Mouse (Mus musculus) MEL (cell line): Measurements from ENCODE around the gene Tbc1d1. TPM values are rescaled to one million over a fixed set of nuclear protein-coding genes. Genes with fewer than 3 reads are reported as not detected.

Experiments used
- DNase-seq: peaks from one replicate; pipeline ENCODE4 v3.0.0; 2011; ENCODE audit warnings: low read depth, low spot score
- H3K27ac ChIP-seq: 2 replicates; pipeline ENCODE4 v1.5.1; 2012; ENCODE audit warnings: low read depth, mild to moderate bottlenecking, control low read depth, low read length, moderate library complexity; ENCODE audit not compliant: control insufficient read depth
- H3K27me3 ChIP-seq, 2 experiments: fragments of 150-350 bp in 1 of 2; sonication (generic) in 1 of 2; 2 replicates each; pipeline ENCODE4 v1.6.1; 2012; ENCODE audit warnings: low read length in 2 of 2, mild to moderate bottlenecking in 2 of 2, improper control_type of control experiment in 1 of 2, moderate library complexity in 1 of 2; ENCODE audit not compliant: insufficient read depth in 2 of 2, control insufficient read depth in 1 of 2
- H3K36me3 ChIP-seq, 2 experiments: 2 replicates each; pipeline ENCODE4 v1.6.1; 2012 to 2014; ENCODE audit warnings: low read length in 2 of 2, improper control_type of control experiment in 1 of 2, inconsistent platforms in 1 of 2, mild to moderate bottlenecking in 1 of 2; ENCODE audit not compliant: insufficient read depth in 2 of 2, control insufficient read depth in 1 of 2
- H3K4me1 ChIP-seq, 2 experiments: fragments of 150-350 bp in 1 of 2; sonication (generic) in 1 of 2; 2 replicates each; pipeline ENCODE4 v1.6.1; 2012; ENCODE audit warnings: low read length in 2 of 2, improper control_type of control experiment in 1 of 2, mild to moderate bottlenecking in 1 of 2; ENCODE audit not compliant: insufficient read depth in 2 of 2, control insufficient read depth in 1 of 2
- H3K4me3 ChIP-seq, 2 experiments: fragments of 150-350 bp in 1 of 2; sonication (generic) in 1 of 2; 2 replicates each; pipeline ENCODE4 v1.5.1; 2012; ENCODE audit warnings: low read depth in 2 of 2, low read length in 2 of 2, mild to moderate bottlenecking in 2 of 2, moderate library complexity in 2 of 2, control low read depth in 1 of 2, improper control_type of control experiment in 1 of 2; ENCODE audit not compliant: control insufficient read depth in 1 of 2, insufficient read depth in 1 of 2
- H3K79me2 ChIP-seq: 2 replicates; pipeline ENCODE4 v1.6.1; 2012; ENCODE audit warnings: mild to moderate bottlenecking, low read length, moderate library complexity; ENCODE audit not compliant: control insufficient read depth, poor library complexity, insufficient read depth
- H3K9ac ChIP-seq: 2 replicates; pipeline ENCODE4 v1.6.1; 2012; ENCODE audit warnings: low read depth, mild to moderate bottlenecking, control low read depth, low read length, moderate library complexity; ENCODE audit not compliant: control insufficient read depth, poor library complexity, severe bottlenecking
- H3K9me3 ChIP-seq: fragments of 150-350 bp; sonication (generic); replicated peaks from 2 replicates; pipeline ENCODE4 v1.6.1; 2012; ENCODE audit warnings: mild to moderate bottlenecking, low read length, improper control_type of control experiment, moderate library complexity; ENCODE audit not compliant: insufficient read depth
- CHD1 ChIP-seq: IDR thresholded peaks from 2 replicates; pipeline ENCODE4 v1.6.1; 2012; ENCODE audit warnings: low read depth, mild to moderate bottlenecking, inconsistent platforms, low read length, improper control_type of control experiment
- E2F4 ChIP-seq: IDR thresholded peaks from 2 replicates; pipeline ENCODE4 v1.6.1; 2011; ENCODE audit warnings: low read depth, low read length, improper control_type of control experiment, borderline replicate concordance
- ELF1 ChIP-seq: IDR thresholded peaks from 2 replicates; pipeline ENCODE4 v1.6.1; 2014; ENCODE audit warnings: low read depth, mild to moderate bottlenecking, inconsistent platforms, low read length, improper control_type of control experiment, moderate library complexity
- EP300 ChIP-seq, 2 experiments: IDR thresholded peaks; 2 replicates each; pipeline ENCODE4 v1.6.1; 2011; ENCODE audit warnings: improper control_type of control experiment in 2 of 2, low read length in 2 of 2, low read depth in 1 of 2, mild to moderate bottlenecking in 1 of 2
- GABPA ChIP-seq: IDR thresholded peaks from 2 replicates; pipeline ENCODE4 v1.6.1; 2012; ENCODE audit warnings: low read depth, mild to moderate bottlenecking, inconsistent platforms, low read length, improper control_type of control experiment, moderate library complexity
- HCFC1 ChIP-seq: IDR thresholded peaks from 2 replicates; pipeline ENCODE4 v1.6.1; 2012; ENCODE audit warnings: low read depth, mild to moderate bottlenecking, inconsistent platforms, low read length, improper control_type of control experiment, moderate library complexity
- JUND ChIP-seq: IDR thresholded peaks from 2 replicates; pipeline ENCODE4 v1.6.1; 2011; ENCODE audit warnings: low read depth, mild to moderate bottlenecking, improper control_type of control experiment, low read length
- MAFK ChIP-seq: IDR thresholded peaks from 2 replicates; pipeline ENCODE4 v1.6.1; 2011; ENCODE audit warnings: low read depth, mild to moderate bottlenecking, low read length, improper control_type of control experiment, borderline replicate concordance
- MAZ ChIP-seq: IDR thresholded peaks from 2 replicates; pipeline ENCODE4 v1.6.1; 2012; ENCODE audit warnings: low read depth, mild to moderate bottlenecking, inconsistent platforms, low read length, improper control_type of control experiment
- MYB ChIP-seq: IDR thresholded peaks from 2 replicates; pipeline ENCODE4 v1.6.1; 2011; ENCODE audit warnings: mild to moderate bottlenecking, low read depth, low read length, improper control_type of control experiment
- MYC ChIP-seq: IDR thresholded peaks from 2 replicates; pipeline ENCODE4 v1.6.1; 2011; ENCODE audit warnings: low read depth, mild to moderate bottlenecking, low read length, improper control_type of control experiment, moderate library complexity
- POLR2A ChIP-seq, 2 experiments: IDR thresholded peaks; 2 replicates each; pipeline ENCODE4 v1.6.1; 2011 to 2012; ENCODE audit warnings: low read length in 2 of 2, mild to moderate bottlenecking in 2 of 2, control low read depth in 1 of 2, improper control_type of control experiment in 1 of 2, low read depth in 1 of 2, moderate library complexity in 1 of 2; ENCODE audit not compliant: control insufficient read depth in 1 of 2, insufficient read depth in 1 of 2, poor library complexity in 1 of 2
- POLR2AphosphoS2 ChIP-seq: IDR thresholded peaks from 2 replicates; pipeline ENCODE4 v1.6.1; 2011; ENCODE audit warnings: low read length, improper control_type of control experiment
- POLR2AphosphoS5 ChIP-seq: IDR thresholded peaks from 2 replicates; pipeline ENCODE4 v1.6.1; 2012; ENCODE audit warnings: low read depth, borderline replicate concordance, mild to moderate bottlenecking, inconsistent platforms, low read length, moderate library complexity, mixed read lengths
- RAD21 ChIP-seq: IDR thresholded peaks from 2 replicates; pipeline ENCODE4 v1.6.1; 2011; ENCODE audit warnings: mild to moderate bottlenecking, low read depth, low read length, improper control_type of control experiment
- RCOR1 ChIP-seq: IDR thresholded peaks from 2 replicates; pipeline ENCODE4 v1.6.1; 2012; ENCODE audit warnings: low read depth, mild to moderate bottlenecking, inconsistent platforms, low read length, improper control_type of control experiment
- TAL1 ChIP-seq: IDR thresholded peaks from 2 replicates; pipeline ENCODE4 v1.6.1; 2012; ENCODE audit warnings: mild to moderate bottlenecking, inconsistent platforms, low read length, moderate library complexity, mixed read lengths
- TCF12 ChIP-seq: IDR thresholded peaks from 2 replicates; pipeline ENCODE4 v1.6.1; 2014; ENCODE audit warnings: low read depth, mild to moderate bottlenecking, inconsistent platforms, low read length, improper control_type of control experiment, moderate library complexity
- UBTF ChIP-seq: IDR thresholded peaks from 2 replicates; pipeline ENCODE4 v1.6.1; 2012; ENCODE audit warnings: low read depth, mild to moderate bottlenecking, inconsistent platforms, low read length, improper control_type of control experiment, moderate library complexity, borderline replicate concordance; ENCODE audit not compliant: insufficient read depth
- ZC3H11A ChIP-seq: IDR thresholded peaks from 2 replicates; pipeline ENCODE4 v1.6.1; 2012; ENCODE audit warnings: low read depth, mild to moderate bottlenecking, inconsistent platforms, low read length, improper control_type of control experiment
- ZNF384 ChIP-seq: IDR thresholded peaks from 2 replicates; pipeline ENCODE4 v1.6.1; 2012; ENCODE audit warnings: low read depth, mild to moderate bottlenecking, inconsistent platforms, low read length, improper control_type of control experiment
- polyA plus RNA-seq, 2 experiments: library from polyadenylated mRNA; stranded (reverse) in 1 of 2; unstranded in 1 of 2; fragments of >175 nt in 1 of 2; fragments of >200 nt in 1 of 2; gene quantifications; 2 replicates each; pipeline versions ENCODE4 v1.2.1 to v1.2.4; 2012; ENCODE audit warnings: low replicate concordance in 2 of 2, low read depth in 1 of 2; ENCODE audit not compliant: insufficient read length in 2 of 2, insufficient read depth in 1 of 2, missing spikeins in 1 of 2
- total RNA-seq: library from RNA; depleted of rRNA; stranded (reverse); fragments of 300-350 nt; gene quantifications from 2 replicates; pipeline ENCODE4 v1.2.3, GENCODE M21; 2012

Gene Tbc1d1
- total and polyA plus RNA-seq, 3 experiments: 22.5 to 24.4 TPM; not detected in 1

DNA sequence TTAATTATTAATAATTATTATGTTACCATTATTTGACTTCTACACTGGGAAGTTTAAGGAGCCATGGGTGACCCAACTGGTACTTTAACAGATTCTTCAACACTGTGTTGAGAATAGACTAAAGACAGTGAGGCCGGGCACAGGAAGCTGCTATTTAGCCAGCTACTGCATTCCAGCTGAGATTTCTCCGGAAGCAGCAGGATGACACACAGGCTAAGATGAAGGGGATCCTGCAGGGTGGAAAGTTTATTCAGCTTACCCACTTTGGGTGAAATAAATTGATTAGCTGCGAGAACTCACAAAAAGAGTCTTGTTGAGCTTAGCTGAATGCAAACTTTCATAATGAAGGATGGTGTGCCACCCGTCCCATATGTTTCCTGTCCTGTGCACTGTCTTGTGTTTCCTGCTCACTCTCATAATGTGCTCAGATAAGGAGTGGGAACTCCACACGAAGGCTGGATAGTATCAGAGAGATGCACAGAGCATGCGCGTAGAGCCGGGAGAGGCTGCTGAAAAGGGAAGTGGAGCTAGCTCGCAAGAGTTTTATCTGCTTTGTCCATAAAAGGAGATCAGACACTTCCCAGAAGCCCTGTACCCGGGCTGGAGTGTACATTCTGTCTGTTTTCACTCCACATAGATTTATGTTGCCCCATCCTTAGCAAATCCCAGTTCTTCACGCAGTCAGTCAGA is at the start of gene Tbc1d1 (continued):
- TF ChIP-seq MAFK (no peak), MYC (peak; percentile 84), ELF1 (peak; percentile 68; the same call in 1 of the 2 replicates), ZC3H11A (no peak)

DNA sequence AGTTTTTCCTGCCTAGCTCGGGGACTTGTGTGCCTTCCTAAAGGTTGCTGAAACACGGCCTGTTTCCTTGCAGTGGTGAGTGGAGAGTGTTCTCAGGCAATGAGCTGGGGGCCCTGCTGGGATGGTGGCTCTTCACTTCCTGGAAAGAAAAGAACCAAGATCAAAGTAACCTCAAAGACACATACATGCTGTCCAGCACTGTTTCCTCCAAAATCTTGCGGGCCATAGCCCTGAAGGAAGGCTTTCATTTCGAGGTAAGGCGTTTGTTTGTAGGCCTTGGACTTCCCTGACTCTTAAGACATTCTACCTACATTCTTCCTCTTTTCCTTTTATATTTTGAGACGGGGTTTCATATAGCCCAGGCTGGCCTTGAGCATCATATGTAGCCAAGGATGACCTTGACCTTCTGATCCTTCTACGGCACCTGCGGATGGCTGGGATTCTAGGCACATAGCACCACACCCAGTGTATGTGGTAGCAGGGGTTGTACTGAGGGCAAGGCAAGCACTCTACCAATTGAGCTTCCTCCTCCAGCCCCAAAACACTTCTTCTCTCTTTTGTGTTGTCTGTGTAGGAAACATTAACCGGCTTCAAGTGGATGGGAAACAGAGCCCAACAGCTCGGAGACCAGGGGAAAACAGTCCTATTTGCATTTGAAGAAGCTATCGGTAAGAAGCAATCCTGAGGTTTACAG is 48.4 kb upstream of the Tbc1d1 start:
- H3K27me3 ChIP-seq: no peaks in the 10 kb centered on the region
- no peak overlapping the region for H3K27ac ChIP-seq
- no peak overlapping the region for H3K4me3 ChIP-seq
- no peak overlapping the region for H3K9ac ChIP-seq
- no peak for TF ChIP-seq POLR2A (IDR thresholded peaks at IDR 0.05; ENCODE audit: control insufficient read depth in 1 of 2, insufficient read depth in 1 of 2, low read depth in 1 of 2, low read length in 2 of 2, poor library complexity in 1 of 2)
- no peak for TF ChIP-seq TCF12
- no peak for TF ChIP-seq MAFK
- TF ChIP-seq JUND: no peak
- TF ChIP-seq UBTF: no peak
- TF ChIP-seq POLR2AphosphoS5: no peak
- no peak for TF ChIP-seq TAL1
- no peak for TF ChIP-seq CHD1
- no peak for TF ChIP-seq GABPA
- TF ChIP-seq ZC3H11A: no peak
- no peak for TF ChIP-seq MYB
- no peak for TF ChIP-seq RCOR1
- TF ChIP-seq EP300 (IDR thresholded peaks at IDR 0.05; ENCODE audit: low read depth in 1 of 2, low read length in 2 of 2): no peak
- no peak for TF ChIP-seq MAZ
- TF ChIP-seq POLR2AphosphoS2: no peak
- TF ChIP-seq E2F4: no peak
- TF ChIP-seq RAD21: no peak
- TF ChIP-seq ZNF384: no peak
- TF ChIP-seq HCFC1: no peak
- no peaks in the 10 kb centered on the region for H3K9me3 ChIP-seq
- H3K36me3 ChIP-seq: peaks cover 4 to 8% of the 10 kb centered on the region in 2 experiments
- no peak for DNase-seq
- H3K4me1 ChIP-seq: peaks cover 2 to 4% of the 10 kb centered on the region in 2 experiments; a peak in 3 of 4 replicates
- H3K79me2 ChIP-seq: no peaks in the 10 kb centered on the region
